Mouse (Mus musculus): Measurements from ENCODE around the gene Itprip.

GRCm38 (mm10) chr19:47936938-47937337, 17.8 kb upstream of the Itprip start:
- TF ChIP-seq CHD2 (IDR thresholded peaks at IDR 0.05; ENCODE audit: low read depth, low read length) (no peak), MAFK (IDR thresholded peaks at IDR 0.05; ENCODE audit: insufficient read depth, low read depth, low read length) (no peak), ZNF384 (IDR thresholded peaks at IDR 0.05; ENCODE audit: low read depth, low read length) (no peak)
